Mouse (Mus musculus): Measurements from ENCODE around the gene Zcchc24.

GRCm38 (mm10) chr14:25774100-25774499 lies 5.3 kb upstream of the Zcchc24 start:
- TF ChIP-seq POLR2A (IDR thresholded peaks at IDR 0.05; ENCODE audit: low read depth, low read length): no peak
- TF ChIP-seq CTCF (IDR thresholded peaks at IDR 0.05; ENCODE audit: borderline replicate concordance, insufficient read depth, low read length): no peak
